Mouse (Mus musculus) T-cell, adult 66 days (primary cell): ENCODE results near the gene Hjurp. TPM values are rescaled to one million over a fixed set of nuclear protein-coding genes. Genes with fewer than 3 reads are reported as not detected.

Source experiments
- total RNA-seq, 2 experiments: library from RNA; stranded (reverse); gene quantifications; 3 replicates in 1 of 2; 4 replicates in 1 of 2; pipeline ENCODE4 v1.2.4; 2023

Hjurp gene
- total RNA-seq = 100 to 1,000 TPM; 175 to 196 TPM

GRCm38 (mm10) chr1:88277098-88277817 is at the start of gene Hjurp, which contains the start of gene Trpm8:
TSS of gene Hjurp (minus strand) at chr1:88277633.
TSS of gene Trpm8 (plus strand) at chr1:88277661.

GRCm38 (mm10) chr1:88226670-88227379 is 50.6 kb downstream of the Hjurp start, which contains the start of gene Mroh2a:
TSS of gene Mroh2a (plus strand) at chr1:88226986.

Other genes starting within 250 kb of the Hjurp start
- gene Ugt1a10, start 222.2 kb downstream of the Hjurp start, total RNA-seq = not detected
- not detected for gene Ugt1a9, start 206.8 kb downstream of the Hjurp start, total RNA-seq
- gene Ugt1a8, start 189.8 kb downstream of the Hjurp start, total RNA-seq = not detected
- gene Ugt1a7c, start 182.6 kb downstream of the Hjurp start, total RNA-seq = under 1 TPM; 0.33 to 0.52 TPM
- not detected for gene Ugt1a6b, start 174.4 kb downstream of the Hjurp start, total RNA-seq
- gene Ugt1a6a, start 142.8 kb downstream of the Hjurp start, total RNA-seq = not detected
- not detected for gene Ugt1a5, start 111.6 kb downstream of the Hjurp start, total RNA-seq
- gene Ugt1a2, start 77.0 kb downstream of the Hjurp start, total RNA-seq = not detected
- gene Dnajb3, start 71.9 kb downstream of the Hjurp start, total RNA-seq = 1 to 10 TPM in 1 of 2 experiments, not detected in 1; 1.1 TPM
- gene Ugt1a1, start 65.7 kb downstream of the Hjurp start, total RNA-seq = not detected
- under 1 TPM in 1 of 2 experiments, not detected in 1; 0.12 TPM for gene Mroh2a, start 50.6 kb downstream of the Hjurp start, total RNA-seq
- not detected for gene Trpm8, start within 50 bp of the Hjurp start, total RNA-seq
- gene Spp2, start 129.3 kb upstream of the Hjurp start, total RNA-seq = not detected
- not detected for gene Glrp1, start 232.4 kb upstream of the Hjurp start, total RNA-seq